Mouse (Mus musculus) common myeloid progenitor, adult 5-6 weeks (primary cell): Measurements from ENCODE around the gene Elmo3. TPM values are rescaled to one million over a fixed set of nuclear protein-coding genes. Genes with fewer than 3 reads are reported as not detected.

ENCODE experiments used
- ATAC-seq: replicated peaks from 2 replicates; pipeline ENCODE4 v1.8.0; 2016; ENCODE audit warnings: low read depth, mild to moderate bottlenecking, moderate TSS enrichment, inconsistent platforms; ENCODE audit not compliant: poor library complexity, severe bottlenecking
- total RNA-seq: library from RNA; stranded (forward); fragments of 200-1000, 187-1606 nt; gene quantifications from 2 replicates; pipeline ENCODE4 v1.2.3, GENCODE M21; 2017

Elmo3 gene
- total RNA-seq, 1 experiment from 2014 or later: 2.1 TPM

- peak; percentile 80 for ATAC-seq
Observed at GRCm38 (mm10) chr8:105347428-105348221, 42.2 kb downstream of the Elmo3 start, which contains the start of gene Fhod1. TSS of gene Fhod1 (minus strand) at chr8:105347953.

- peak; percentile 6 for ATAC-seq
Observed at GRCm38 (mm10) chr8:105348450-105349095, 43.2 kb downstream of the Elmo3 start, which contains the start of gene Slc9a5. TSS of gene Slc9a5 (plus strand) at chr8:105348843.

GRCm38 (mm10) chr8:105349096-105349771 lies 43.8 kb downstream of the Elmo3 start:
- ATAC-seq: no peak

- no peak for ATAC-seq
Observed at GRCm38 (mm10) chr8:105350186-105350585, 44.8 kb downstream of the Elmo3 start.

GRCm38 (mm10) chr8:105353583-105354135 lies 48.3 kb downstream of the Elmo3 start:
- ATAC-seq: no peak

- ATAC-seq: no peak
Observed at GRCm38 (mm10) chr8:105354549-105354948, 49.1 kb downstream of the Elmo3 start.

- 0 out of 2 replicates have a peak, but pooled peaks have one; percentile 9 for ATAC-seq
Observed at GRCm38 (mm10) chr8:105355179-105356024, 50.0 kb downstream of the Elmo3 start.

GRCm38 (mm10) chr8:105356681-105357080 lies 51.3 kb downstream of the Elmo3 start:
- no peak for ATAC-seq

- ATAC-seq: no peak
Observed at GRCm38 (mm10) chr8:105359208-105359607, 53.8 kb downstream of the Elmo3 start.

GRCm38 (mm10) chr8:105359646-105360045 lies 54.2 kb downstream of the Elmo3 start:
- 0 out of 2 replicates have a peak, but pooled peaks have one; percentile 26 for ATAC-seq

Other genes with a start within 250 kb of the Elmo3 start
- not detected in 2 replicates for gene Ces3b, start 221.8 kb upstream of the Elmo3 start, total RNA-seq
- not detected in 2 replicates for gene Ces4a, start 173.8 kb upstream of the Elmo3 start, total RNA-seq
- gene Cbfb, start 134.9 kb upstream of the Elmo3 start, total RNA-seq: 163 and 164 TPM in 2 replicates
- gene D230025D16Rik, start 80.5 kb upstream of the Elmo3 start, total RNA-seq: 15.8 and 18.0 TPM in 2 replicates
- 0.18 TPM in 1 of 2 replicates, not detected in the other for gene B3gnt9, start 50.4 kb upstream of the Elmo3 start, total RNA-seq
- 14.2 and 19.1 TPM in 2 replicates for gene Tradd, start 41.0 kb upstream of the Elmo3 start, total RNA-seq
- gene Fbxl8, start 41.0 kb upstream of the Elmo3 start, total RNA-seq: 5.2 and 5.6 TPM in 2 replicates
- not detected in 2 replicates for gene Hsf4, start 35.8 kb upstream of the Elmo3 start, total RNA-seq
- gene Nol3, start 29.5 kb upstream of the Elmo3 start, total RNA-seq: 0.05 TPM in 1 of 2 replicates, not detected in the other
- 2.9 and 6.7 TPM in 2 replicates for gene 4931428F04Rik, start 15.7 kb upstream of the Elmo3 start, total RNA-seq
- 2.3 and 2.6 TPM in 2 replicates for gene Exoc3l, start 9.5 kb upstream of the Elmo3 start, total RNA-seq
- gene E2f4, start 7.9 kb upstream of the Elmo3 start, total RNA-seq: 52.6 and 69.5 TPM in 2 replicates
- 1.2 and 4.0 TPM in 2 replicates for gene Lrrc29, start 20.7 kb downstream of the Elmo3 start, total RNA-seq
- gene Tmem208, start 20.8 kb downstream of the Elmo3 start, total RNA-seq: 21.7 and 28.4 TPM in 2 replicates
- 4.2 and 7.3 TPM in 2 replicates for gene Fhod1, start 42.4 kb downstream of the Elmo3 start, total RNA-seq
- gene Slc9a5, start 43.2 kb downstream of the Elmo3 start, total RNA-seq: 0.10 and 0.46 TPM in 2 replicates
- gene Plekhg4, start 67.7 kb downstream of the Elmo3 start, total RNA-seq: not detected in 2 replicates
- not detected in 2 replicates for gene Kctd19, start 107.9 kb downstream of the Elmo3 start, total RNA-seq
- gene Lrrc36, start 108.0 kb downstream of the Elmo3 start, total RNA-seq: 0.69 and 1.5 TPM in 2 replicates
- not detected in 2 replicates for gene Tppp3, start 165.9 kb downstream of the Elmo3 start, total RNA-seq
- gene Zdhhc1, start 191.3 kb downstream of the Elmo3 start, total RNA-seq: 2.4 and 3.5 TPM in 2 replicates
- not detected in 2 replicates for gene Hsd11b2, start 213.2 kb downstream of the Elmo3 start, total RNA-seq